Mouse (Mus musculus) lung, adult 10 weeks (tissue): Measurements from ENCODE around the gene Trim6. TPM values are rescaled to one million over a fixed set of nuclear protein-coding genes. Genes with fewer than 3 reads are reported as not detected.

ENCODE experiments used
- polyA plus RNA-seq: library from polyadenylated mRNA; stranded (reverse); fragments of 350-450 nt; fragmentation: Illumina TruSeq; extraction: RNeasy Lipid Tissue Mini Kit (QIAGEN cat#74804); gene quantifications from one replicate; pipeline ENCODE4 v1.2.3, GENCODE M21; 2014; ENCODE audit warnings: low read depth, low replicate concordance; ENCODE audit not compliant: insufficient read depth

Trim6 gene
- 0.55 TPM for polyA plus RNA-seq

DNA sequence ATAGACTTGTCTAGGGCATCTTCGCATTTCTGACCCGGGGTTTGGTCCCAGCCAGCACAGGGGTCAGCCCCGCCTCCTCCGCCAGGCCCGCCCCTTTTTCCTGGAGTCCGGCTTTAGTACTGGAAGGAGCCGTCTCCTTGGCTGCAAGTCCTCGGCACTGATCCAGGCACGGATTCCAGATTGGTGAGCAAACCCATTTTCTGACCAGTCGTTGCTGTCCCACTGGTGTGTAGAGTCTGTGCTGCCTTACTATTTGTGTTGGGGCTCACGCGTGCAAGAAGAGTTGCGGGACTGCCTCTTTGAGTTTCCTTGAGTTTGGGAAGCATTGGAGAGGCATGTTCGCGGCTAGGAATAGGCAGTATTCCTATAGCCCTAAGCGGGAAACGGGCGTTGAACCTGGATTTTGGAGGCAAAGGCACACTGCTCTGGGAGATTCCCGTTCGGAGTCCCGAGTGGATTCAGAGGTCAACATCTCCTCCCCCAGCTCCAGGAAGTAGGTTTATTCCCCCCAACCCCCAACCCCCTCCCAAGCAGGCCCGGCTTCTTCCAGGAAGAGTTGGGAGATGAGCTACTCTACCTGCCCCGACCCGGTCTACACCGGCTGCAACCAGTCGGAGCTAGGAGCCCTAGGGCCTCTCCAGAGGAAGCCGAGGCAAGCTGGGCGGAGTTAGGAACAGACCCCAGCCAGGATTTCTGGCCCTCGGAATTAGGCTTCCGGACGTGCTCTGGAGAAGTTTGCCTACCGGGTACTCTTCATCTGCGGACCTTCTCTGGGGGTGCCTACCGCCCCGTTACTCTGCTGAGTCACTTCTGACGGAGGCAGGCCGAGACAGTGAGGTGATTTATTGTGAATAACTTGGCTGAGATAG, at the start of gene Trim6:
Gene Trim6 (plus strand): TSS at position 93 of the 869 bp plus-strand sequence.

DNA sequence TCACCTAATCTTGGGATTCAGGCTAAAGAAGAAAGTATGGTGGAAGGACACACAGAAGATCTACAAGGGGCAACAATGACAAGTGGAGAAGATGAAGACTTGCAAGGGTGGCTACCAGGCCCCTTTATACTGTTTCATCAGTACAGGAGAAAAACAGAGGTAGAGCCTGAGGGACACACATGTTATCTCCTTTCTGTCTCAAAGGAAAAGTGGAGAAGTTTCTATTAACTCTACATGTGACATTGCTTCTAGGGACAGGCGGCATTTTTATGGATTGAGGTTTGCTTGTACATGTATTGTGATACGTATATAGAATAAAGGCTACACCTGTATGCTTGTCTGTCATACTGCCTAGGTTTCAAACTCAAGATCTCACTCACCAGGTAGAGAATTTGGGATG, 35.3 kb upstream of the Trim6 start, which contains the start of gene Olfr648:
Gene Olfr648 (minus strand): TSS at position 101 of the 400 bp plus-strand sequence.

DNA sequence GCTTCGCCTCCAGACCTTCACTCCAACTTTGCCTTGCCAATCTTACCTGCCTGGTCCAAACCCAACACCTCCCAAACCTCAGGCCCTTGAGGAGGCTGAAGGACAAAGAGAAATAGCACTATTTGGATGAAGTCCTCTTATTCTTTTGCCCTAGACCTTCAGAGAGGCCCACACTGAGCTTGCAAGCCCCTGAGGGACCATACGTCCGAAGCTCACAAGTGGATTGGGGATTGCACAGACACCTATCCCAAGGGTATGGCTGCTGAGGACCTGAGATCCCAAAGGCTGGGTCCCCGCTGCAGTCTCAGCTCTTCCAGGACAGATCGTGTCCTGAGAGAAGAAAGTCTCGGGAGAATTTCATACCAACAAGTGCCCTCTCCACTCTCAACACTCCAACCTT, 22.7 kb upstream of the Trim6 start, which contains the start of gene Olfr649:
Gene Olfr649 (minus strand): TSS at position 101 of the 400 bp plus-strand sequence.

DNA sequence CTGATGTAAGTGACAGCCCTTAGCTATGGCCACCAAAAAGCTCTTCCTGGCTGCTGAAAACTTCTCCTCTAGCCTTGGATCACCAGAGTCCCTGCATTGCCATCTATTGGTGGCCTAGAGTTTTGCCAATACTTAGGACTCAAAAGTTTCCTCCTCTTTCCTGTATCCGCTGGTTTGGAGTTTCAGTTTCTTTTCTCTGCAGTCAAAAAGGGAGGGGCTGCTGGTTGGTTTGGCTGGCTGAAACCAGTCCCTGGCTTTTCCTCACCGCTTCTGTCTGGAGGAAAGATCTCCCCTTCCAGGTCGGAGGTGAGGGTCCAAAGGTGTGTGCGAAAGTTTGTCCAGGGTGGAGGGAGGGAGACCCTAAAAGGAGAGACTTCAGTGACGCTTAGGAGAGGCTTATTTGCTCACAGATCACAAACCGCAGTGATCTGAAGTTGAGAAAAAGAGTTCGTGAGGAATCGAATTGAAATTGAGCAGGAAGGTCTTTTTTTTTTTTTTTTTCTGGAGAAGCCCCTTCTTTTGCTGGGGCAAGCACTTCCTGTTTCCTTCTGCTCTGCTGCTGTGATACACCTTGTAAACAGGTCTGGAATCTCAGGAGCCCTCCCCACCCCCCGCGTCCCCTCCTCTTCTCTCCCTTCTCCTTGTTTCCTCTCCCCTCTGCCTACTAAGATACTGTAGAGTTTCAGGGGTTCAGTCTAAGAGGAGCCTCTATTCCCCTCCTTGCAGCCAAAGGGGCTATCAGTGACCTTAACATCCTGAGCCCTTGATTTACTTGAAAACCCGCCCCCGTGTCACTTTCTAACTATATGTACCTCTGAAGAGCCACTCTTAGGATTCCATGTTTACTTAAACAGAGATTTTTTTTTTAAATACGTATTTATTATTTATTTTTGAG, 25.9 kb downstream of the Trim6 start, which contains the start of gene Trim34a:
Gene Trim34a (plus strand): TSS at position 171 of the 895 bp plus-strand sequence.

Other genes with a start within 250 kb of the Trim6 start
- gene Olfr635, start 247.6 kb upstream of the Trim6 start, polyA plus RNA-seq: not detected
- gene Olfr638, start 220.0 kb upstream of the Trim6 start, polyA plus RNA-seq: not detected
- not detected for gene Olfr639, start 201.5 kb upstream of the Trim6 start, polyA plus RNA-seq
- not detected for gene Olfr640, start 193.2 kb upstream of the Trim6 start, polyA plus RNA-seq
- not detected for gene Olfr641, start 183.3 kb upstream of the Trim6 start, polyA plus RNA-seq
- not detected for gene Olfr642, start 166.1 kb upstream of the Trim6 start, polyA plus RNA-seq
- gene 4930516K23Rik, start 157.3 kb upstream of the Trim6 start, polyA plus RNA-seq: not detected
- gene Olfr644, start 146.9 kb upstream of the Trim6 start, polyA plus RNA-seq: not detected
- not detected for gene Olfr645, start 133.3 kb upstream of the Trim6 start, polyA plus RNA-seq
- gene Olfr646, start 113.9 kb upstream of the Trim6 start, polyA plus RNA-seq: not detected
- gene Ubqln5, start 89.0 kb upstream of the Trim6 start, polyA plus RNA-seq: not detected
- not detected for gene Olfr643, start 81.4 kb upstream of the Trim6 start, polyA plus RNA-seq
- not detected for gene Ubqln3, start 75.5 kb upstream of the Trim6 start, polyA plus RNA-seq
- gene Ubqlnl, start 68.2 kb upstream of the Trim6 start, polyA plus RNA-seq: not detected
- gene Olfm5, start 54.0 kb upstream of the Trim6 start, polyA plus RNA-seq: not detected
- not detected for gene Olfr648, start 35.4 kb upstream of the Trim6 start, polyA plus RNA-seq
- gene Olfr649, start 22.8 kb upstream of the Trim6 start, polyA plus RNA-seq: not detected
- 16.4 TPM for gene Trim34a, start 25.7 kb downstream of the Trim6 start, polyA plus RNA-seq
- 3.5 TPM for gene Trim5, start 69.3 kb downstream of the Trim6 start, polyA plus RNA-seq
- 34.7 TPM for gene Trim12a, start 96.7 kb downstream of the Trim6 start, polyA plus RNA-seq
- not detected for gene Trim34b, start 110.7 kb downstream of the Trim6 start, polyA plus RNA-seq
- 12.5 TPM for gene Trim12c, start 134.6 kb downstream of the Trim6 start, polyA plus RNA-seq
- gene Trim30b, start 151.1 kb downstream of the Trim6 start, polyA plus RNA-seq: 1.8 TPM
- 0.22 TPM for gene Trim30c, start 182.0 kb downstream of the Trim6 start, polyA plus RNA-seq
- 11.2 TPM for gene Trim30a, start 246.4 kb downstream of the Trim6 start, polyA plus RNA-seq